Mouse (Mus musculus) midbrain, embryonic 10.5 days (tissue): ENCODE results near the gene Pnmt. TPM values are rescaled to one million over a fixed set of nuclear protein-coding genes. Genes with fewer than 3 reads are reported as not detected.
A peak's percentile ranks its signal among the peaks of the same experiment; 100 is the strongest.

Experiments
- DNase-seq: peaks from one replicate; pipeline ENCODE4 v3.0.0-alpha.2; 2017; ENCODE audit warnings: low spot score
- H3K27ac ChIP-seq: fragments of 300-500 bp; sonication (generic); replicated peaks from 2 replicates; pipeline ENCODE4 v1.5.1; 2016; ENCODE audit warnings: mild to moderate bottlenecking
- H3K27me3 ChIP-seq: fragments of 300-500 bp; sonication (generic); 2 replicates; pipeline ENCODE4 v1.6.1; 2016; ENCODE audit warnings: low read depth, mild to moderate bottlenecking; ENCODE audit not compliant: poor library complexity, severe bottlenecking
- H3K36me3 ChIP-seq: fragments of 300-500 bp; sonication (generic); 2 replicates; pipeline ENCODE4 v1.6.1; 2016; ENCODE audit warnings: mild to moderate bottlenecking, moderate library complexity
- H3K4me1 ChIP-seq: fragments of 300-500 bp; sonication (generic); 2 replicates; pipeline ENCODE4 v1.6.1; 2016
- H3K4me3 ChIP-seq: fragments of 300-500 bp; sonication (generic); 2 replicates; pipeline ENCODE4 v1.5.1; 2016; ENCODE audit warnings: mild to moderate bottlenecking, moderate library complexity
- H3K9me3 ChIP-seq: fragments of 300-500 bp; sonication (generic); replicated peaks from 2 replicates; pipeline ENCODE4 v1.6.1; 2016; ENCODE audit warnings: mild to moderate bottlenecking
- WGBS: fragments of 180-500 bp; shearing (Covaris S2); methylation state at CpG from one replicate; pipeline ENCODE4 v1.1.7; 2016; 5-methylcytosine and 5-hydroxymethylcytosine counted together
- polyA plus RNA-seq: library from polyadenylated mRNA; unstranded; fragments of >200 nt; fragmentation: Nextera tagmentation; extraction: Ambion mirVana; gene quantifications from 2 replicates; pipeline ENCODE4 v1.2.1, GENCODE M21; 2016

The Pnmt gene
- polyA plus RNA-seq, 1 experiment from 2014 or later, result not detected

DNA sequence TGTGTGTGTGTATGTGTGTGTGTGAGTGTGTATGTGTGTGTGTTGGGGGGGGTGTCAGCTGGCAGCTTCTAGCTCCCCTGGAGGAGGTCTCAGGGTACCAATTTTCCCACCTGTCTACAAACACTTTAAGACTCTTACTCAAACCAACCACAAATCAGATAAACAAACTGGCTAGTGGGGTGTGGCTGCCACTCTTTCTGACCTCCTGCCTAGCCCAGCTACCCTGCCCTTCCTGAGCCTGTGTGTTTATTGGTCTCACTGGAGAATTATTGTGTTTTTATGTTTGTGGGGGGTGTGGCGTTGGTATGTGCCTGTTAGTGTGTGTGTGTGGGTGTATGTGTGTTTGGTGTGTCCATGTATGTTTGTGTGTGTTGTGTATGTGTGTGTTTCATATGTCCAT, 30.8 kb downstream of the Pnmt start:
- H3K9me3 ChIP-seq, result no peaks in the 10 kb centered on the region
- DNase-seq, result no peak
- H3K27ac ChIP-seq, result no peak overlapping the region
- WGBS, result 92% methylated on average over 1 of the region's 1 CpGs
- H3K36me3 ChIP-seq, result peaks cover 12% of the 10 kb centered on the region; the same call in 1 of the 2 replicates
- peaks cover 33% of the 10 kb centered on the region for H3K27me3 ChIP-seq
- H3K4me3 ChIP-seq, result no peak overlapping the region
- H3K4me1 ChIP-seq, result peaks cover 34% of the 10 kb centered on the region

GRCm38 (mm10) chr11:98418273-98418672, 32.0 kb downstream of the Pnmt start:
- WGBS, result 77% methylated on average over 6 of the region's 6 CpGs
- H3K36me3 ChIP-seq, result peaks cover 24% of the 10 kb centered on the region
- no peak overlapping the region for H3K4me3 ChIP-seq

GRCm38 (mm10) chr11:98418939-98419547, 32.8 kb downstream of the Pnmt start:
- 83% methylated on average over 10 of the region's 10 CpGs for WGBS
- peaks cover 16% of the 10 kb centered on the region for H3K4me1 ChIP-seq
- H3K9me3 ChIP-seq, result no peaks in the 10 kb centered on the region
- no peak for DNase-seq
- H3K27ac ChIP-seq, result no peak overlapping the region
- H3K4me3 ChIP-seq, result no peak overlapping the region
- peaks cover 14% of the 10 kb centered on the region for H3K27me3 ChIP-seq
- H3K36me3 ChIP-seq, result peaks cover 31% of the 10 kb centered on the region

More at GRCm38 (mm10) chr11:98418273-98418672, 32.0 kb downstream of the Pnmt start:
- no peaks in the 10 kb centered on the region for H3K9me3 ChIP-seq
- peaks cover 21% of the 10 kb centered on the region for H3K27me3 ChIP-seq
- H3K4me1 ChIP-seq, result peaks cover 24% of the 10 kb centered on the region
- no peak for DNase-seq
- H3K27ac ChIP-seq, result peak overlapping the region; percentile 28; the same call in 1 of the 2 replicates

DNA sequence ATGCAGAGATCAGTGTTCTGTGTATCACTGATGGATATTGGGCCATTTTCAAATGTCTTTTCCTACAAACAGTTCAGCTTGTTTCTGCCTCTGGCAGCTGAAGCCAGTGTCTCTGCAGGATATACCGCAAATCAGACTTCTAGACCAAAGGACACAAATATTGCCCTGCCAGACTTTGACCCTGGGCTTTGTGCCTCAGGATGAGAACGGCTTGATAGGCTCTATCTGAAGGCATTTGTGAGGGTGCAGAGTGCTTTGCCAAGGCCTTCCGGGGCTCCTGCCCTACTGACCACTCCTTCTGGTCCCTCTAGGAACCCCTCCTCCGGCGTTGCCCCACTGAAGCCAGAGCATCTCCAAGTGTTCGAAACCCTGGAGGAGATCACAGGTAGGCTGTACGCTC, 40.3 kb downstream of the Pnmt start:
- Histone ChIP-seq H3K4me3 (no peak overlapping the region), H3K27ac (no peak overlapping the region), H3K36me3 (peaks cover 81% of the 10 kb centered on the region), H3K9me3 (no peaks in the 10 kb centered on the region), H3K4me1 (no peaks in the 10 kb centered on the region), H3K27me3 (no peaks in the 10 kb centered on the region)
- 91% methylated on average over 7 of the region's 7 CpGs for WGBS
- no peak for DNase-seq

GRCm38 (mm10) chr11:98428436-98428835, 42.2 kb downstream of the Pnmt start:
- H3K27ac ChIP-seq, result no peak overlapping the region
- peaks cover 81% of the 10 kb centered on the region for H3K36me3 ChIP-seq
- DNase-seq, result no peak
- no peaks in the 10 kb centered on the region for H3K9me3 ChIP-seq
- H3K27me3 ChIP-seq, result no peaks in the 10 kb centered on the region
- H3K4me3 ChIP-seq, result no peak overlapping the region
- 91% methylated on average over 5 of the region's 5 CpGs for WGBS
- no peaks in the 10 kb centered on the region for H3K4me1 ChIP-seq

GRCm38 (mm10) chr11:98431743-98432502, 45.7 kb downstream of the Pnmt start:
- Histone ChIP-seq H3K27me3 (no peaks in the 10 kb centered on the region), H3K9me3 (no peaks in the 10 kb centered on the region), H3K27ac (no peak overlapping the region), H3K4me3 (no peak overlapping the region), H3K36me3 (peaks cover 94% of the 10 kb centered on the region), H3K4me1 (no peaks in the 10 kb centered on the region)
- 78% methylated on average over 9 of the region's 9 CpGs for WGBS
- no peak for DNase-seq

DNA sequence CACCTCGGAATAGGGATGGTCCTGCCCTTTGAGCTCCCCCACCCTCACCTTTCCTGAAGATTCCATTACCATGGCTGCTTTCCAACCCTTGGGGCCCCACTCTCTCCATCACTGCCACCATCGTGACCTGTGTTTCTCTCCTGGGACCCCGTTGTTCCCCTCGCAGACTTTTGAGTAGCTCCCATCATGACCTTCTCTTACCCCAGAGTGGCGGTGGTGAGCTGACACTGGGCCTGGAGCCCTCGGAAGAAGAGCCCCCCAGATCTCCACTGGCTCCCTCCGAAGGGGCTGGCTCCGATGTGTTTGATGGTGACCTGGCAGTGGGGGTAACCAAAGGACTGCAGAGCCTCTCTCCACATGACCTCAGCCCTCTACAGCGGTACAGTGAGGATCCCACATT, 49.5 kb downstream of the Pnmt start:
- 90% methylated on average over 9 of the region's 9 CpGs for WGBS
- no peak for DNase-seq
- H3K4me1 ChIP-seq, result peaks cover 13% of the 10 kb centered on the region
- no peaks in the 10 kb centered on the region for H3K27me3 ChIP-seq
- H3K36me3 ChIP-seq, result peaks cover 69% of the 10 kb centered on the region
- no peaks in the 10 kb centered on the region for H3K9me3 ChIP-seq
- no peak overlapping the region for H3K27ac ChIP-seq
- H3K4me3 ChIP-seq, result no peak overlapping the region

- Histone ChIP-seq H3K27ac (no peak overlapping the region), H3K4me1 (peaks cover 13% of the 10 kb centered on the region), H3K36me3 (peaks cover 52% of the 10 kb centered on the region), H3K27me3 (no peaks in the 10 kb centered on the region), H3K9me3 (no peaks in the 10 kb centered on the region), H3K4me3 (peak overlapping the region; percentile 83; the same call in 1 of the 2 replicates)
- 91% methylated on average over 6 of the region's 6 CpGs for WGBS
- no peak for DNase-seq
These were observed 51.2 kb downstream of the Pnmt start for GRCm38 (mm10) chr11:98437441-98437840.

Other genes with a start within 250 kb of the Pnmt start
- 21.0 and 23.7 TPM in 2 replicates for gene Fbxl20, start 236.0 kb upstream of the Pnmt start, polyA plus RNA-seq
- gene Med1, start 193.2 kb upstream of the Pnmt start, polyA plus RNA-seq, result 74.3 and 82.5 TPM in 2 replicates
- gene Cdk12, start 183.4 kb upstream of the Pnmt start, polyA plus RNA-seq, result 10.7 and 12.0 TPM in 2 replicates
- 0.05 and 0.09 TPM in 2 replicates for gene Neurod2, start 56.8 kb upstream of the Pnmt start, polyA plus RNA-seq
- 1.0 and 1.6 TPM in 2 replicates for gene Ppp1r1b, start 38.0 kb upstream of the Pnmt start, polyA plus RNA-seq
- gene Stard3, start 28.1 kb upstream of the Pnmt start, polyA plus RNA-seq, result 54.5 and 55.6 TPM in 2 replicates
- gene Tcap, start 2.6 kb upstream of the Pnmt start, polyA plus RNA-seq, result 0.19 TPM in 1 of 2 replicates, not detected in the other
- 8.8 and 10.1 TPM in 2 replicates for gene Pgap3, start 14.0 kb downstream of the Pnmt start, polyA plus RNA-seq
- 21.8 and 22.4 TPM in 2 replicates for gene Erbb2, start 26.0 kb downstream of the Pnmt start, polyA plus RNA-seq
- gene Mien1, start 52.5 kb downstream of the Pnmt start, polyA plus RNA-seq, result 112 and 124 TPM in 2 replicates
- gene Grb7, start 59.9 kb downstream of the Pnmt start, polyA plus RNA-seq, result 1.5 and 2.3 TPM in 2 replicates
- gene Ikzf3, start 159.6 kb downstream of the Pnmt start, polyA plus RNA-seq, result 0.02 and 0.06 TPM in 2 replicates
- gene Zpbp2, start 164.6 kb downstream of the Pnmt start, polyA plus RNA-seq, result 0.11 and 0.32 TPM in 2 replicates
- gene Ormdl3, start 200.9 kb downstream of the Pnmt start, polyA plus RNA-seq, result 65.8 and 81.0 TPM in 2 replicates
- not detected in 2 replicates for gene Lrrc3c, start 211.8 kb downstream of the Pnmt start, polyA plus RNA-seq
- 1.4 and 2.1 TPM in 2 replicates for gene Gm12355, start 239.2 kb downstream of the Pnmt start, polyA plus RNA-seq
- not detected in 2 replicates for gene Gsdma3, start 239.9 kb downstream of the Pnmt start, polyA plus RNA-seq